Mouse (Mus musculus) small intestine, adult 2 months (tissue): ENCODE results near the gene BC100530.

Experiments used
- CTCF ChIP-seq: fragments of 200-500 bp; IDR thresholded peaks from 2 replicates; pipeline ENCODE4 v1.5.1; 2012; ENCODE audit warnings: low read depth, mild to moderate bottlenecking, control low read depth, inconsistent platforms, low read length, moderate library complexity, mixed read lengths; ENCODE audit not compliant: insufficient replicate concordance, insufficient read length; ENCODE audit errors: extremely low read depth
- POLR2A ChIP-seq: fragments of 200-500 bp; IDR thresholded peaks from 2 replicates; pipeline ENCODE4 v1.6.1; 2012; ENCODE audit warnings: low read depth, mild to moderate bottlenecking, control low read depth, inconsistent platforms, low read length, moderate library complexity

GRCm38 (mm10) chr16:36334232-36334631 is 33.3 kb downstream of the BC100530 start, which contains the start of gene BC117090:
- TF ChIP-seq POLR2A (no peak), CTCF (no peak)
